Mouse (Mus musculus) neural tube, embryonic 15.5 days (tissue): ENCODE results near the gene Cenpe. TPM values are rescaled to one million over a fixed set of nuclear protein-coding genes. Genes with fewer than 3 reads are reported as not detected.
"Not testable (repeated sequence)": the region's sequence is repeated elsewhere in the genome, so short reads cannot be mapped to it uniquely, and the experiment has no call there.

Experiments used
- ATAC-seq: fragments of 200-750 bp; cut with Nextera tagmentation; 2 replicates; pipeline ENCODE4 v1.8.0; 2017; ENCODE audit warnings: mild to moderate bottlenecking, moderate TSS enrichment, moderate library complexity; ENCODE audit not compliant: low FRiP score
- H3K27ac ChIP-seq: fragments of 300-500 bp; sonication (generic); replicated peaks from 2 replicates; pipeline ENCODE4 v1.5.1; 2015; ENCODE audit warnings: mild to moderate bottlenecking, inconsistent platforms
- H3K27me3 ChIP-seq: fragments of 300-500 bp; sonication (generic); replicated peaks from 2 replicates; pipeline ENCODE4 v1.6.1; 2015; ENCODE audit warnings: inconsistent platforms
- H3K36me3 ChIP-seq: fragments of 300-500 bp; sonication (generic); 2 replicates; pipeline ENCODE4 v1.6.1; 2015; ENCODE audit warnings: inconsistent platforms
- H3K4me1 ChIP-seq: fragments of 300-500 bp; sonication (generic); 2 replicates; pipeline ENCODE4 v1.6.1; 2015; ENCODE audit warnings: inconsistent platforms
- H3K4me2 ChIP-seq: fragments of 300-500 bp; sonication (generic); 2 replicates; pipeline ENCODE4 v1.6.1; 2015; ENCODE audit warnings: inconsistent platforms, mild to moderate bottlenecking, moderate library complexity
- H3K4me3 ChIP-seq: fragments of 300-500 bp; sonication (generic); replicated peaks from 2 replicates; pipeline ENCODE4 v1.5.1; 2015; ENCODE audit warnings: mild to moderate bottlenecking, inconsistent platforms
- H3K9ac ChIP-seq: fragments of 300-500 bp; sonication (generic); replicated peaks from 2 replicates; pipeline ENCODE4 v1.6.1; 2015; ENCODE audit warnings: mild to moderate bottlenecking, inconsistent platforms
- H3K9me3 ChIP-seq: fragments of 300-500 bp; sonication (generic); replicated peaks from 2 replicates; pipeline ENCODE4 v1.6.1; 2016; ENCODE audit warnings: inconsistent platforms
- WGBS: fragments of 180-500 bp; shearing (Covaris S2); methylation state at CpG from one replicate; pipeline ENCODE4 v1.1.7; 2015; ENCODE audit warnings: mixed read lengths; 5-methylcytosine and 5-hydroxymethylcytosine counted together
- polyA plus RNA-seq: library from polyadenylated mRNA; unstranded; fragments of >200 nt; fragmentation: Nextera tagmentation; extraction: Ambion mirVana; gene quantifications from 2 replicates; pipeline ENCODE4 v1.2.1, GENCODE M21; 2015

The Cenpe gene
- 2.9 and 7.9 TPM in 2 replicates for polyA plus RNA-seq

DNA sequence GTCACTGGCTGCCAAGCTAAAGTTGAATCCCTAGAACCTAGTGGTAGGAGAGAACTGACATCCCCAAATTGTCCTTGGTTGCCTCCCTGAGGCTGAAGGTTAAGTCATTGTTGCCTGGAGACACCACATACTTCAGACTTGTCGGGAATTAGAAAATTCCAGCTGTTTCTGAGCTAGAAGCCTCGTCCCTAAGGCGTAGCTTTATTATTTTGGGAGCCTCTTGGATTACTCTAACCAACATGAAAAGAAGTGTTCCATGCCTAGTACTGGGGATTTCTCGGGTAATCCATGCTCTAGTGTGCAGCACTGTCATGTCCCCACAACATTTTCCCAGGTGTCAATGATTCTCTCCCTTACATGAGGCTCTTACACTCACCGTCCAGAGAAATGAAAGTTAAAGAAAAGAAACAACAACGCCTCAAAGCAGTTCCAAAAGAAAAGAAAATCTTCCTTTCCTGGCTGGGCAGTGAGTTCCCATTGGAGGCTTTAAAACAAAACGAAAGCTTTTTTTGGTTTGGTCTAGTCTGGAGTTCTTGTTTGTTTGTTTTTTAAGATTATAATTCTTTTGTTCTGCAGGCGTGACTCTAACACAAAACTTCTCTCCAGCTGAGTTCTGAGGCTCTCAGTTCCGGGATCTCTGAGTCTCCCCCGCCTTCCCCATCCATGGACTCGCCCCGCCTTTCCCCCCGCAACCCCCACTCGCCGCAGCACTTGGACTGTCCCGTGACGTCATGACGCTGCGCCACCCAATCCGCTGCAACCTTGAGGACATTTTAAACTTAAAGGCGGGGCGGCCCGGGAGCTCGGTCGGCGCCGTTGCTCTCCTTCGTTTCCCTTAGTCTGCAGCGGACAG, at the start of gene Cenpe:
Gene Cenpe, plus strand, starts transcription at position 733 of the 853 bp plus-strand sequence.
- 5% methylated on average over 28 of the region's 29 CpGs for WGBS
- Histone ChIP-seq H3K9me3 (no peaks in the 10 kb centered on the region), H3K9ac (peak within 1 kb of the TSS; percentile 51), H3K4me3 (peak within 1 kb of the TSS; percentile 82), H3K36me3 (no peaks in the 10 kb centered on the region), H3K4me2 (peak within 1 kb of the TSS; percentile 97), H3K4me1 (peaks cover 14% of the 10 kb centered on the region), H3K27ac (peak within 1 kb of the TSS; percentile 7; the same call in 1 of the 2 replicates), H3K27me3 (no peaks in the 10 kb centered on the region)
- ATAC-seq: peak; percentile 98

DNA sequence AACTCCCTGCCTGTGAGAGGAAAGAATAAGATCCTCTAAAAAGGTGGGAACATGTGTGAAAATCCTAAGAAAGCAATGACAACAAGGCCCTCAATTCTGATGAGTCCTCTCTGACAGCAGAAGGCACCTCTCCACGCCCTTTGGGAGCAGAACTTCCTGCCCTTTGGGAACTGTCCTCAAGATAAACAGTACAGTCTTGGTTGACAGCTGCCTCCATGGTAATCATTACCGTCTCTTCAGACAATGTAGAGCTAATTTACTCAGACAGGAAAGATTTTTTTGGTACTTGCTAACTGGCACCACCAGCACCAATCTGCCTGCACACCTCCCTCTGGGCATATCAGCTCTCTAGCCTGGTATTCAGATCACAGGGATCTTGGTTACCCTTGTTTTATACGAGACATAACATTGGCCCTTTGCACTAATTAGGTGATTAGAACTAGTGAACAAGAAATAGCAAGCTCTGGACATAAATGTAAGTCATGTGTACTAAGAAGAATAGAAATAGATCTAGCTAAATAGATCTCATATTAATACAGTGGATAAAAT, 40.4 kb upstream of the Cenpe start:
- ATAC-seq: no peak
- Histone ChIP-seq H3K9me3 (no peaks in the 10 kb centered on the region), H3K27me3 (no peaks in the 10 kb centered on the region), H3K9ac (no peak overlapping the region), H3K4me3 (no peak overlapping the region), H3K4me1 (no peaks in the 10 kb centered on the region), H3K4me2 (no peak overlapping the region), H3K36me3 (no peaks in the 10 kb centered on the region), H3K27ac (no peak overlapping the region)
- 52% methylated on average over 3 of the region's 3 CpGs for WGBS

DNA sequence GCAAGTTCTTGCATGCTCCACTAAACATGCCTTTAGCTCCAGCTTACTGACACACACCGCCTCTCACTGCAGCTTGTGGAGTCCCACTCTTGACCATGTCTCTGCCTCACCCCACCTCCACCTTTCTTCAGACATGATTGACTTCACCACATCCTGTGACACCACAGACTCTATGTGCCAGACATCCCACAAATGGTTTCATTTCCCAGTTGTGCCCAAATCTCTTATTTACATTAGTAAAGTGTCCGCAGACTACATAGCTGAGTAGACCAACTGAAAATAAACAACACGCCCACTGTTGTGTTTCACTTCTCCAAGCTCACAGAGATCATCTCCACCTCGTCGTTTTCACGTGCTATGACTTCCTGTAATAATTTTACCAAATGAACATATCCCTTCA, 20.5 kb upstream of the Cenpe start:
- Histone ChIP-seq H3K9me3 (no peaks in the 10 kb centered on the region), H3K9ac (no peak overlapping the region), H3K4me2 (no peak overlapping the region), H3K36me3 (no peaks in the 10 kb centered on the region), H3K4me3 (no peak overlapping the region), H3K4me1 (no peaks in the 10 kb centered on the region), H3K27me3 (no peaks in the 10 kb centered on the region), H3K27ac (no peak overlapping the region)
- whole genome bisulfite sequencing: 89% methylated on average over 6 of the region's 6 CpGs
- no peak for ATAC-seq

DNA sequence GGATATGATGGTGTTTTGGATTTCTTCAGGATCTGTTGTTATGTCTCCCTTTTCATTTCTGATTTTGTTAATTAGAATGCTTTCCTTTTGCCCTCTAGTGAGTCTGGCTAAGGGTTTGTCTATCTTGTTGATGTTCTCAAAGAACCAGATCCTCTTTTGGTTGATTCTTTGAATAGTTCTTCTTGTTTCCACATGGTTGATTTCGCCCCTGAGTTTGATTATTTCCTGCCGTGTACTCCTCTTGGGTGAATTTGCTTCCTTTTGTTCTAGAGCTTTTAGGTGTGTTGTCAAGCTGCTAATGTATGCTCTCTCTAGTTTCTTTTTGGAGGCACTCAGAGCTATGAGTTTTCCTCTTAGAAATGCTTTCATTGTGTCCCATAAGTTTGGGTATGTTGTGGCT, 14.3 kb upstream of the Cenpe start:
- not testable (repeated sequence) for H3K9ac ChIP-seq, H3K4me3 ChIP-seq, H3K27ac ChIP-seq, H3K4me1 ChIP-seq, H3K9me3 ChIP-seq, H3K4me2 ChIP-seq, ATAC-seq, H3K36me3 ChIP-seq, H3K27me3 ChIP-seq
- 70% methylated on average over 2 of the region's 2 CpGs for WGBS

DNA sequence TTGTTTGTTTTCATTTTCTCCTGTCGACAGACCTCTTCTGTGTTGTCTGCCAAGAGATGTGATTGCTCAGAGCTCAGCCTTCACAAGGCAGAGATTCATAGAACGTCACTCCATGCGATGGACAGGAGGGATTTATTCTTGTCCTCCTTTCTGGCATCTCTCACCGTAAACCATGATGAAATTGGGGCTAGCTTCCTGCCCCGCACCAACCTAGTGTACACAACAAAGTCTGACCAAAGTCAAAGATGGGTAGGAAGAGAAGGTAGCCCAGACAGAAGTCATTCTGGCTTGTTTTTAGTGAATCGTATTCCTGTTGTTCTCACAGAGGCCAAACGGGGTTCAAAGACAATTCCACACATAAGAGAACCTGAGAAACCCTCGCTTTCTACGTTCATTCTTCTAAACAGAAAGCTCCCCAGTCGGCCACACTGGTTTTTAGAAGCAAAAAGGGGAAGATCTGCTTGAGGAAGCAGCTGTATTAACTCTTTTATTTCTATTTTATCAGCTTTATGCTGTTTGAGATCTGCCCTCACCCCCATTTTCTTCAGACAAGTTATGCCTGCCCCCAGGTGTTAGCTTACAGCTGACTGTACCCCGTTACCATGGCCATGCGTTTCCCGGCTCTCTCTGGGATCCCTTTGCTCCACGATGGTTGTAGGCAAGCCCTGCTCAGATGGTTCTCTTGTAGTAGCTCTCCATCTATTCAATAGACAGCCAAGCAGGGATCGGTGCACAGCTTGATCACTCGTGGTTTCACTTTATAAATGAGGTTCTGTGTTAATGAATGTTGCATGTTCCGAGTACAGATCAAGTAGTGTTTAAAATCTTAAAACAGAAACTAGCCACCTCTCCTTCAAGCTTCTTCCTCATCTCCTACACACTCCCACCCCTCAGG, 11.7 kb upstream of the Cenpe start:
- H3K4me1 ChIP-seq: no peaks in the 10 kb centered on the region
- H3K4me3 ChIP-seq: no peak overlapping the region
- ATAC-seq: no peak
- no peaks in the 10 kb centered on the region for H3K9me3 ChIP-seq
- H3K4me2 ChIP-seq: no peak overlapping the region
- H3K9ac ChIP-seq: no peak overlapping the region
- 88% methylated on average over 17 of the region's 17 CpGs for WGBS
- no peak overlapping the region for H3K27ac ChIP-seq
- no peaks in the 10 kb centered on the region for H3K27me3 ChIP-seq
- H3K36me3 ChIP-seq: no peaks in the 10 kb centered on the region

DNA sequence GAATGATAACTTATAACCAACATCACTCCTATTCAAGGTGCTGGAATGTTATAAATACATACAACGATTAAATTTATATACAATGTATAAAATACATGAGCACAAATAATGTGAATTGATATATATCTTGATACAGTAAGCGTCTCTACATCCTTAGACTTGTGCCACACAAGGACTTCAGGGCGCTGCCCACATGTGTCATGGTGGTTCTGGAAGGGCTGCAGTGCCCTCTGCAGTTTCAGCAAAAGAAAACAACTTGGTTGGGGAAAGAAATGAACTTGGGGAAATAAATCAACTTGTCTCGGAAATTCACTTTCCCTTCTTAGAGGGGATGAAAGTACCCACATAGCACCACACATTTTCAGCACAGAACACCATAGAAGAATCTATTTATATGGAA, 5.7 kb upstream of the Cenpe start:
- no peaks in the 10 kb centered on the region for H3K9me3 ChIP-seq
- peak; percentile 74; the same call in 1 of the 2 replicates for ATAC-seq
- H3K4me1 ChIP-seq: peaks cover 1% of the 10 kb centered on the region
- H3K9ac ChIP-seq: no peak overlapping the region
- no peaks in the 10 kb centered on the region for H3K27me3 ChIP-seq
- H3K36me3 ChIP-seq: no peaks in the 10 kb centered on the region
- WGBS: 38% methylated on average over 4 of the region's 4 CpGs
- H3K4me2 ChIP-seq: no peak overlapping the region
- no peak overlapping the region for H3K4me3 ChIP-seq
- no peak overlapping the region for H3K27ac ChIP-seq

DNA sequence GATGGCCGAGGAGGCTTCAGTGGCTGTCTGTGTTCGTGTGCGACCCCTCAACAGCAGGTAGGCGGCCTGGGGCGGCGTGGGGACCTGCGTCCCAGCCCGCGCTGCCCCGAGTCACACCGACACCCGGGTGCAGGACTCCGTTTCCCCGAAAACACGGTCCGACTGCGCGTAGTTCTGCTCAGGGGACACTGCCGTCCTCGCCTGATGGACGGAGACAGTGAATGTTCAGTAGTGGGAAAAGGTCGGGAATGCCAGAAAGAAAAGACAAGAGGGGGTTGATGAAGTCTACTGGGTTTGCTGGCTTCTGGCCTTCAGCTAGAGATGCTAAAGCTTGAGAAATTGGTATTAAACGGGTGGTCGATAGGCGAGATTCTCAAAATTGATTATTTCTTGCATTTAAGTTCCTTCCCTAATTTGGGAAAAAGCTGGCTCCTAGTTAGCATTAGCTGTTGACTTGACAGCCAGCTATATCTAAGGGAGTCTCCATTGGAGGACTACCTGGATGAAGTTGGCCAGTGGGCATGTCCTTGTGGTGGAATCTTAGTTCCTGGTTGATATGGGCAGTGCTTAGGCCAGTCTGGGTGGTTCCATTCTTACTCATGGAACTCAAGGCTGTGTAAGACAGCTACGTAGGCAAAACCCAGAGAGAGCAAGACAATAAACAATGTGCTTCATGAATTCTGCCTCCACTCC, 467 bp downstream of the Cenpe start:
- under 1% methylated on average over 26 of the region's 26 CpGs for WGBS
- H3K4me1 ChIP-seq: peaks cover 14% of the 10 kb centered on the region
- peak; percentile 62 for ATAC-seq
- H3K9me3 ChIP-seq: no peaks in the 10 kb centered on the region
- peak overlapping the region; percentile 97 for H3K4me2 ChIP-seq
- peak overlapping the region; percentile 82 for H3K4me3 ChIP-seq
- H3K27ac ChIP-seq: no peak overlapping the region
- H3K27me3 ChIP-seq: no peaks in the 10 kb centered on the region
- H3K36me3 ChIP-seq: no peaks in the 10 kb centered on the region
- peak overlapping the region; percentile 51 for H3K9ac ChIP-seq

DNA sequence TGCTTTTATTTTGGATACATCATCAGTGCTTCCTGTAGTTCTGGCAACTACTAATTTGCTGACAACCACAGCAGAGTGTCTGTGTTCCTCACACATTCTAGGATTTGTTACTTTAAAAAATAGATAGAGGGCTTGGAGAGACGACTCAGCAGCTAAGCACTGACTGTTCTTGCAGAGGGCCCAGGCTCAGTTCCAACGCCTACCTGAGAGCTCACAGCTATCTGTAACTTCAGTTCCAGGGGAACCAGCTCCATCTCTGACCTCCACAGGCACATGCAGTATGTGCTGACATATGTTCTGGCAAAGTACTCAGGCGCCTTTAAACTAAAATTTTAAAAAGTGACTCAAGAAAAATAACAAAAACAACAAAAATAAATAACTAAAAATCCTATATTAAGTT, 19.7 kb downstream of the Cenpe start:
- H3K9me3 ChIP-seq: no peaks in the 10 kb centered on the region
- H3K36me3 ChIP-seq: no peaks in the 10 kb centered on the region
- no peaks in the 10 kb centered on the region for H3K4me1 ChIP-seq
- WGBS: 84% methylated on average over 3 of the region's 3 CpGs
- H3K4me2 ChIP-seq: no peak overlapping the region
- no peak for ATAC-seq
- no peak overlapping the region for H3K4me3 ChIP-seq
- H3K27ac ChIP-seq: no peak overlapping the region
- no peaks in the 10 kb centered on the region for H3K27me3 ChIP-seq
- no peak overlapping the region for H3K9ac ChIP-seq

DNA sequence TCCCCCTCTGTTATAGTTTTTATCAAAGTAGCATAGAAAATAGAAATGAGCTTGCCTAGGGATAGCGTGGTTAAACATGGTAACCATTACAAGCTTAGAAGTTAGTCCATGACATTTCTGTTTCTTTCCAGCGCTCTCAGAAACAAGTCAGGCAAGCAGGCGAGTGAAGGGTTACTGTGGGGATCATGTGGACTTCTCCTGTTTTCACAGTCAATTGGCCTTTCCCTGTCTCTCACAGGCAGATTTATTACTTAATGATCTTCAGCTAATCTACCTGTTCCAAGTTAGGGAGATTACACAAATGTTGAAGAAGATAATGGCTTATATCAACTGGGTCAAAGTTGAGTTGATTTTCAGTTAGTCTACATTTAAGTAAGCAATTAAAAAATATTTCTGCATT, 20.1 kb downstream of the Cenpe start:
- Histone ChIP-seq H3K4me1 (no peaks in the 10 kb centered on the region), H3K9me3 (no peaks in the 10 kb centered on the region), H3K27ac (no peak overlapping the region), H3K4me3 (no peak overlapping the region), H3K36me3 (no peaks in the 10 kb centered on the region), H3K27me3 (no peaks in the 10 kb centered on the region), H3K9ac (no peak overlapping the region), H3K4me2 (no peak overlapping the region)
- WGBS: 87% methylated on average over 3 of the region's 3 CpGs
- ATAC-seq: no peak

DNA sequence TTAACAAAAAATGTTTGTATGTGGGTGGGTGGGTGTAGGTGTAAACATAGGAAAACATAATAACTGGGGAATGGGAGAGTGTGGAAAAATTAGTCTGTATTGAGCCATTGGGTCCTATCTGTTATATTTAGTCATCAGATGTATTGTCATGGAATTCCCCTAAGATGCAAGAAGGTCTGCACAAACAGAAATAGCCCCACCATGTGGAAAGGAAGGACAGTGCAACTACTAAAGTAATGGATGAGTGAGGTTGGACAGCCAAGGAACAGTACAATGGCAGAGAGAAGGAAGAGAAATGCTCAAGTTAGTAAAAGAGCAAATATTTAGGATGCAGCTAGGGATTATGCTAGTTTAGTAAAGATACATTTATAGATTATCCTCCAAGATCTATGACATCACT, 33.4 kb downstream of the Cenpe start:
- Histone ChIP-seq H3K9ac (no peak overlapping the region), H3K9me3 (no peaks in the 10 kb centered on the region), H3K4me2 (no peak overlapping the region), H3K4me3 (no peak overlapping the region), H3K4me1 (no peaks in the 10 kb centered on the region), H3K27ac (no peak overlapping the region), H3K36me3 (no peaks in the 10 kb centered on the region), H3K27me3 (no peaks in the 10 kb centered on the region)
- no peak for ATAC-seq

DNA sequence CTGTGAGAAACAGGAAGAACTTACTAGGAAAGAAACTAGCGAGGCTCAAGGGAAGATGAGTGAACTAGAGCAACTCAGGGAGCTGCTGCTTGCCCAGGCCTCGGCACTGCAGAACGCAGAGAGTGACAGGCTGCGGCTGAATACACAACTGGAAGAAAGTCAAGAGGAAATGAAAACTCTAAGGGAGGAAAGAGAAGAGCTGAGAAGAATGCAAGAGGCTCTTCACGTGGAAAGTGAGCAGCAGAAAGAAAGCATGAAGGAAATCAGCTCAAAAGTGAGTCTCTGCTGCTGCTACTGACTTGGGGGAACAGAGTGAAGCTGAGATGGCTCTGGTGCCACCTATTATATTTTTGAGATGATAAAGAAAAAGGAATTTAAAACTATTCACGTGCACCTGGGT, 34.5 kb downstream of the Cenpe start:
- Histone ChIP-seq H3K4me3 (no peak overlapping the region), H3K9me3 (no peaks in the 10 kb centered on the region), H3K27ac (no peak overlapping the region), H3K36me3 (no peaks in the 10 kb centered on the region), H3K27me3 (no peaks in the 10 kb centered on the region), H3K4me2 (no peak overlapping the region), H3K9ac (no peak overlapping the region), H3K4me1 (no peaks in the 10 kb centered on the region)
- ATAC-seq: no peak
- WGBS: 94% methylated on average over 6 of the region's 6 CpGs
